Mouse (Mus musculus) testis, adult 2 months (tissue): ENCODE data around the gene Gm21988.

Source experiments
- CTCF ChIP-seq: fragments of 200-500 bp; IDR thresholded peaks from 2 replicates; pipeline ENCODE4 v1.5.1; 2012; ENCODE audit warnings: low read depth, mild to moderate bottlenecking, inconsistent platforms, low read length, moderate library complexity; ENCODE audit not compliant: control insufficient read depth, insufficient read depth, insufficient replicate concordance
- POLR2A ChIP-seq: fragments of 200-500 bp; IDR thresholded peaks from 2 replicates; pipeline ENCODE4 v1.6.1; 2012; ENCODE audit warnings: low read depth, mild to moderate bottlenecking, inconsistent platforms, low read length, moderate library complexity; ENCODE audit not compliant: control insufficient read depth

DNA sequence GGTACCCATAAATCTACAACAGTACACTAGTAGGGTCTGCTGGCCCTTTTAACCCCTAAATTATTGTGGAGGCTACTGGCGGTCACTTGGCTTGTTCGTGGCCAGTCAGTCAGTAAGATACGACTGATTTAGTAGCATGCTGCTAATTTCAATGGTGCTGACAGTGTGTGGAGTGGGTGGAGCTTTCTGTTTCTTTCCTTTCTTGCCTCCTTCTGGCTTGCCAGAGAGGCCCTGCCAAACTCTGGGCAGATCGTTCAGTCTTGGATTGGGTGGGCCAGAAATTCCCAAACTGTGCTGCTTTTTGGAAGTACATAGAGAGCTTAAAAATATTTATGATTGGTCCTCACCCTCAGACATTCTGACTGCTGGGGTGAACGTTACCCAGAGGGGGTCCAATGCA is 12.5 kb downstream of the Gm21988 start:
- TF ChIP-seq POLR2A = no peak
- no peak for TF ChIP-seq CTCF
